Mouse (Mus musculus) liver, embryonic 16.5 days (tissue): ENCODE measurements around the gene Trim41. TPM values are rescaled to one million over a fixed set of nuclear protein-coding genes. Genes with fewer than 3 reads are reported as not detected.

Experiments
- ATAC-seq: fragments of 200-750 bp; cut with Nextera tagmentation; 2 replicates; pipeline ENCODE4 v1.8.0; 2017; ENCODE audit warnings: low read depth, mild to moderate bottlenecking, moderate number of reproducible peaks, moderate library complexity
- H3K27ac ChIP-seq: fragments of 300-500 bp; sonication (generic); 2 replicates; pipeline ENCODE4 v1.5.1; 2014; ENCODE audit warnings: mild to moderate bottlenecking, low read length
- H3K27me3 ChIP-seq: fragments of 300-500 bp; sonication (generic); 2 replicates; pipeline ENCODE4 v1.6.1; 2014; ENCODE audit warnings: low read depth, low read length, mixed read lengths; ENCODE audit not compliant: control insufficient read depth, insufficient read depth
- H3K36me3 ChIP-seq: fragments of 300-500 bp; sonication (generic); 2 replicates; pipeline ENCODE4 v1.6.1; 2014; ENCODE audit warnings: mild to moderate bottlenecking; ENCODE audit not compliant: control insufficient read depth, insufficient read depth
- H3K4me1 ChIP-seq: fragments of 300-500 bp; sonication (generic); 2 replicates; pipeline ENCODE4 v1.6.1; 2014; ENCODE audit warnings: low read depth, low read length, mixed read lengths; ENCODE audit not compliant: control insufficient read depth
- H3K4me2 ChIP-seq: fragments of 300-500 bp; sonication (generic); 2 replicates; pipeline ENCODE4 v1.6.1; 2014; ENCODE audit warnings: low read depth, low read length, mixed read lengths
- H3K4me3 ChIP-seq: fragments of 300-500 bp; sonication (generic); 2 replicates; pipeline ENCODE4 v1.5.1; 2014; ENCODE audit warnings: low read depth, mild to moderate bottlenecking, low read length
- H3K9ac ChIP-seq: fragments of 300-500 bp; sonication (generic); 2 replicates; pipeline ENCODE4 v1.6.1; 2014; ENCODE audit warnings: low read depth, low read length
- H3K9me3 ChIP-seq: fragments of 300-500 bp; sonication (generic); replicated peaks from 2 replicates; pipeline ENCODE4 v1.6.1; 2016; ENCODE audit warnings: low read length; ENCODE audit not compliant: control insufficient read depth
- WGBS: fragments of 180-500 bp; shearing (Covaris S2); extraction: QIAGEN DNeasy Blood & Tissue Kit; methylation state at CpG from one replicate; pipeline ENCODE4 v1.1.7; 2014; ENCODE audit not compliant: insufficient replicate concordance; 5-methylcytosine and 5-hydroxymethylcytosine counted together
- polyA plus RNA-seq: library from polyadenylated mRNA; unstranded; fragments of >200 nt; fragmentation: Nextera tagmentation; extraction: Ambion mirVana; gene quantifications from 2 replicates; pipeline ENCODE4 v1.2.1, GENCODE M21; 2015

Gene Trim41
- 1.6 and 1.8 TPM in 2 replicates for polyA plus RNA-seq

DNA sequence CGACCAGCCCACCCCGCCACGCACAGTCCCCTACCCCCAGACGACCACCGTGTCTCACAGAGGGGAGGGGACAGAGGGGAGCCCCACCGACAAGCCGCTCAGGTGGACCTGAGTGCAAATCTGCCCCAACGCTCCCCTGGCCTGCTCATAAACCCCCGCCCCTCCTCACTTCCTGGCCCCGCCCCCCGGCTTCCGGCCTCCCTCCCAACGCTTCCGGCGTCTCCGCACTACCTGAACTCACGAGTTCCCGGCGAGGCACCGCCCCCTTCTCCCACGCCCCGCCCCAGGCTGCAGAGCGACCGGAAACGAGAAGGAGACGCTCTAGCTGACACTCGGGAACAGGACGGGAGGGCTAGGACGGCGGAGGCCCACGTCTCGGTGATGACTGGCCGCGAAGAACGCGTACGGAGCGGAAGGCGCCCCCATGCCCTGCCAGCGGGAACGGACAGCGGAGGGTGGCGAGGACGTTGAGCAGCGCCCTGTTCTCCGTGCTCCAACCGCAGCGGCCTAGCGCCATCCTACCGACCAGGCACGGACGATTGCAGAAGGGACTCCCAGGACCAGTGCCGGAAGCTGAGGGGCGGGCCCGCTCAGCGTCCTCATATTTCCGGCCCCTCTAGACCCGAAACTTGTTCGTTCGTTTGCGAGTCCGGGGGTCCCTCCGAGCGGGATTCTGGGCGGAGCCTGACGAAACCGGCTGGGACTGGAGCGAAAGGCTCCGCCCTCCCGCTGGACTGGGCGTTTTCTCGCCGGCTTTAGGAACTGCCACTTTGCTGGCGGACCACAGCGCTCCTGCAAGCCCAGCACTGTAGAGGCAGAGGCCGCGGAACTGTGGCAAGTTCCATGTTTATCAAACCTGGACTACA is at the start of gene Trim41:
Trim41 (minus strand) TSS at position 554 of the 866 bp plus-strand sequence.
- ATAC-seq = peak; percentile 94
- Histone ChIP-seq H3K9me3 (no peaks in the 10 kb centered on the region), H3K27me3 (no peaks in the 10 kb centered on the region), H3K4me1 (peaks cover 23% of the 10 kb centered on the region), H3K36me3 (peaks cover 5% of the 10 kb centered on the region), H3K4me3 (peak within 1 kb of the TSS; percentile 90), H3K4me2 (peak within 1 kb of the TSS; percentile 92), H3K9ac (peak within 1 kb of the TSS; percentile 93), H3K27ac (peak within 1 kb of the TSS; percentile 99)
- under 1% methylated on average over 74 of the region's 77 CpGs for WGBS

DNA sequence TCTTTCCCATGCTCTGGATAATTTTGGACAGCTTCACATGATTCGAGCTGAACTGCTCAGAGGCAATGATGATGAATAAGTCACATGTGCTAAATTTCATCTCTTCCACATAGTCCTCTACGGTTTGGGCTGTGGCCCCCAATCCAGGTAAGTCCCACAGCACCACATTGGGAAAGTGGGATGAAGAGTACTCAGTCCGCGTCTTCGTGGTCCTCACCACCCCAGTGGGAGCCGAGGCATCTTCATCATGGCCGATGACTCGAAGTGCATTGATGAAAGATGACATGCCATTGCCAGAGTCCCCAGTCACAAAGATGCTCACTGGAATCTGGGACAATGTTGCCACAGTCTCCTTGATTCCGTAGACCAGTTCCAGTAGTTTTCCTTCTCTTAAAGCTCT is 49.3 kb upstream of the Trim41 start:
- H3K9ac ChIP-seq = no peak overlapping the region
- ATAC-seq = no peak
- H3K4me2 ChIP-seq = no peak overlapping the region
- H3K27me3 ChIP-seq = no peaks in the 10 kb centered on the region
- H3K27ac ChIP-seq = no peak overlapping the region
- 87% methylated on average over 9 of the region's 9 CpGs for WGBS
- peaks cover 19% of the 10 kb centered on the region for H3K36me3 ChIP-seq
- no peak overlapping the region for H3K4me3 ChIP-seq
- H3K4me1 ChIP-seq = peaks cover 25% of the 10 kb centered on the region
- no peaks in the 10 kb centered on the region for H3K9me3 ChIP-seq

- Histone ChIP-seq H3K4me2 (no peak overlapping the region), H3K27me3 (no peaks in the 10 kb centered on the region), H3K36me3 (peaks cover 19% of the 10 kb centered on the region), H3K27ac (no peak overlapping the region), H3K4me1 (peaks cover 9% of the 10 kb centered on the region), H3K9ac (no peak overlapping the region), H3K9me3 (no peaks in the 10 kb centered on the region), H3K4me3 (no peak overlapping the region)
- 53% methylated on average over 3 of the region's 3 CpGs for WGBS
- no peak for ATAC-seq
Observed at GRCm38 (mm10) chr11:48863808-48864207, 46.7 kb upstream of the Trim41 start.

GRCm38 (mm10) chr11:48862784-48863319 is 45.7 kb upstream of the Trim41 start:
- Histone ChIP-seq H3K4me1 (peaks cover 6% of the 10 kb centered on the region), H3K36me3 (peaks cover 19% of the 10 kb centered on the region), H3K4me2 (no peak overlapping the region), H3K9ac (no peak overlapping the region), H3K27me3 (no peaks in the 10 kb centered on the region), H3K9me3 (no peaks in the 10 kb centered on the region), H3K4me3 (no peak overlapping the region), H3K27ac (no peak overlapping the region)
- WGBS = 66% methylated on average over 1 of the region's 1 CpGs
- no peak for ATAC-seq

GRCm38 (mm10) chr11:48859014-48859413 is 41.9 kb upstream of the Trim41 start:
- Histone ChIP-seq H3K4me3 (no peak overlapping the region), H3K27me3 (peaks cover 4% of the 10 kb centered on the region), H3K36me3 (no peaks in the 10 kb centered on the region), H3K9me3 (no peaks in the 10 kb centered on the region), H3K4me2 (peak overlapping the region; percentile 85), H3K4me1 (peaks cover 30% of the 10 kb centered on the region), H3K27ac (no peak overlapping the region), H3K9ac (no peak overlapping the region)
- under 1% methylated on average over 6 of the region's 6 CpGs for WGBS
- ATAC-seq = no peak

GRCm38 (mm10) chr11:48853474-48854180 is 36.5 kb upstream of the Trim41 start:
- under 1% methylated on average over 31 of the region's 31 CpGs for WGBS
- ATAC-seq = peak; percentile 63
- H3K4me2 ChIP-seq = peak overlapping the region; percentile 85
- H3K27ac ChIP-seq = peak overlapping the region; percentile 29; the same call in 1 of the 2 replicates
- H3K4me3 ChIP-seq = peak overlapping the region; percentile 66
- peak overlapping the region; percentile 62 for H3K9ac ChIP-seq
- peaks cover 4% of the 10 kb centered on the region for H3K27me3 ChIP-seq
- no peaks in the 10 kb centered on the region for H3K36me3 ChIP-seq
- H3K4me1 ChIP-seq = peaks cover 38% of the 10 kb centered on the region
- 0 out of 2 replicates have a peak, but pooled peaks cover 3% of the 10 kb centered on the region for H3K9me3 ChIP-seq

DNA sequence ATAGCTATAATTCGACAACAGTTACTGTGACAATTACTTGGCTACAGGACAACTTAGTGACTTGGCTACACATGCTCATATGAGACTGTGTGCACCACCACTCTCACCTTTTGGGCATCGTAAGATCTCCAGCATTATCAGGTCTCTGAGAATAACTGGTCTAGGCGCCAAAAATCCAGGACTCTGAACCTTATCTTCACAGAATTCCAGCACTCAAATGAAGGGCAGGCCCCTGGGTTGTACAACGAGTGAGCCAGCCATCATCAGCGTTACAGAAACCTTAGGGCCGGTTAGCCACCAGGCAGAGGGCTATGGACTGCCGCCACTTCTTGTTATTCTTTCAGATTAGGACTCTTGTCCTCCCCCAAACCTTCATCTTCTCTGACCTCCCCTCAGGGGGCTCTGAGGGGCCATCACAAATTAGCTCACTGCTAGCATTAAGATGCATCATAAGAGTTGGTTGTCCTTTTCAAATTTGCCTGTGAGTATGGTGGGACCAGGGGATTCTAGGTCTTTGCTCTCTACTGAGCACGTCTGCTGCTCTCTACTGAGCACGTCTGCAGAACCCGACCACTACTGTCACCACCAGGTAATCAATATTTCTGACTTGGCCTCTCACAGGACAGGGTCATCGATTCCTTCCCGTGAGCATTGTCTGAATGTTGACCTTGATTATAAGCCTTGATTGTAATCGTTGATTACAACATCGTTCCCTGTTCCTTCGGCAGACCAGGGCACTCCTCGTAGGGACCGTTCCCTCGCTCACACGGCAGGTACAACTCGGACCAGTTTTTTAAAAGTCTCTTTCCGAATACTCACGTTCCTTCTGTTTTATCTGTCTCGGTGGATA is 35.7 kb upstream of the Trim41 start:
- Histone ChIP-seq H3K9me3 (0 out of 2 replicates have a peak, but pooled peaks cover 3% of the 10 kb centered on the region), H3K9ac (peak overlapping the region; percentile 54), H3K4me2 (peak overlapping the region; percentile 85), H3K27me3 (peaks cover 4% of the 10 kb centered on the region), H3K27ac (no peak overlapping the region), H3K4me1 (peaks cover 34% of the 10 kb centered on the region), H3K36me3 (no peaks in the 10 kb centered on the region), H3K4me3 (peak overlapping the region; percentile 66)
- ATAC-seq = peak; percentile 4; the same call in 1 of the 2 replicates
- WGBS = 9% methylated on average over 23 of the region's 23 CpGs

- ATAC-seq = no peak
- H3K27me3 ChIP-seq = peaks cover 4% of the 10 kb centered on the region
- H3K9me3 ChIP-seq = 0 out of 2 replicates have a peak, but pooled peaks cover 3% of the 10 kb centered on the region
- H3K4me2 ChIP-seq = no peak overlapping the region
- no peak overlapping the region for H3K9ac ChIP-seq
- H3K4me3 ChIP-seq = no peak overlapping the region
- H3K36me3 ChIP-seq = no peaks in the 10 kb centered on the region
- WGBS = 74% methylated on average over 4 of the region's 4 CpGs
- H3K27ac ChIP-seq = no peak overlapping the region
- peaks cover 29% of the 10 kb centered on the region for H3K4me1 ChIP-seq
Observed at GRCm38 (mm10) chr11:48852190-48852589, 35.0 kb upstream of the Trim41 start.
